Mouse (Mus musculus): ENCODE data around the gene Gm49345. TPM values are rescaled to one million over a fixed set of nuclear protein-coding genes. Genes with fewer than 3 reads are reported as not detected.

The Gm49345 gene
- 1 to 10 TPM; 1.3 to 3.7 TPM for total RNA-seq (2021)
- long read RNA-seq = 0 reads

- peak; percentile 82 to 94 for DNase-seq (ENCODE audit: low spot score in 2 of 2)
Observed at GRCm38 (mm10) chr13:67637294-67638007, at the start of gene Gm49345, which contains the start of gene Zfp729a. Gene Gm49345, minus strand, starts transcription at chr13:67637769. Gene Zfp729a, minus strand, starts transcription at chr13:67637791.

DNA sequence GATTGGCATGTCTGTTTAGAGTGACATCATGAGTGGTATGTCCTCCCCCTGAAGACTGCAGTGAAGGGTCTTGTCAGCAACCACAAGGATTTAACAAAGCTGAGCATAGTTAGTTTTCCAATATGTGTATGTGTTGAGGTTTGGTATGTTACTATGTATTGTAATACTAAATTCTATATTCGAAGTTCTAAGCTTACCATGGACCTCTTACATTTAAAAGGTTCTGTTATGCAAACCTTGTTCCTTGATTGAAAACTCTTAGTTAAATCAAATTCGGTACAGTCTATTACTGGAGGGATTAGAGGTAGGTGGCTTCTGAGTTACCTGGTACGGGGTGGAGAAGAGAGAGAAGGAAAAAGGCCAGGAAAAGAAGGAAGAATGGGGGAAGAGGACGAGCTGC is 49.4 kb upstream of the Gm49345 start, which contains the start of gene Zfp738:
TSS of gene Zfp738 (minus strand) at position 101 of the 400 bp plus-strand sequence.
- no peak for DNase-seq (ENCODE audit: low spot score in 2 of 2)

GRCm38 (mm10) chr13:67683841-67684240 is 46.3 kb upstream of the Gm49345 start:
- peak in 1 of 2 experiments; percentile 3 for DNase-seq (ENCODE audit: low spot score in 2 of 2)

GRCm38 (mm10) chr13:67682959-67683735 is 45.6 kb upstream of the Gm49345 start:
- peak; percentile 82 to 94 for DNase-seq (ENCODE audit: low spot score in 2 of 2)

- DNase-seq (ENCODE audit: low spot score in 2 of 2) = no peak
Observed at GRCm38 (mm10) chr13:67674902-67675301, 37.3 kb upstream of the Gm49345 start.

- no peak for DNase-seq (ENCODE audit: low spot score in 2 of 2)
Observed at GRCm38 (mm10) chr13:67652496-67652895, 14.9 kb upstream of the Gm49345 start.

DNA sequence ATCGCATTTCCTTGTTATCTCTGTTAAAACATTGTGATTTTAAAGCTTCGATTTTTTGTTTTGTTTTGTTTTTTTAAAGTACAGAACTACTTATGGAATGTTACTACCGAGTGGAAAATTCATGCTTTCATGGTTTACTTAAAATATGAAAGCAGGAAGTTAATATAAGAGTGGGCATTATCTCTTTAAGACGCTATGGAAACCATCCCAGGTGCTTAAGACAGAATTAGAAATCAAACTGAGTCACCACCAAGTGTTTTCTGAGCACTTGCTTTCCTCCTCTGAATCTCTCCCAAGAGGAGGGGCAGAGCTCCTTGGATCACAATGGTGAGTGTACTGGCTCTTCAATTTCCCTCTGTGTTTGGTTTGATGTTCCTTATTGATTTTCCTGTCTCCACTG is 27.5 kb downstream of the Gm49345 start:
- peak in 1 of 2 experiments; percentile 2 for DNase-seq (ENCODE audit: low spot score in 2 of 2)

DNA sequence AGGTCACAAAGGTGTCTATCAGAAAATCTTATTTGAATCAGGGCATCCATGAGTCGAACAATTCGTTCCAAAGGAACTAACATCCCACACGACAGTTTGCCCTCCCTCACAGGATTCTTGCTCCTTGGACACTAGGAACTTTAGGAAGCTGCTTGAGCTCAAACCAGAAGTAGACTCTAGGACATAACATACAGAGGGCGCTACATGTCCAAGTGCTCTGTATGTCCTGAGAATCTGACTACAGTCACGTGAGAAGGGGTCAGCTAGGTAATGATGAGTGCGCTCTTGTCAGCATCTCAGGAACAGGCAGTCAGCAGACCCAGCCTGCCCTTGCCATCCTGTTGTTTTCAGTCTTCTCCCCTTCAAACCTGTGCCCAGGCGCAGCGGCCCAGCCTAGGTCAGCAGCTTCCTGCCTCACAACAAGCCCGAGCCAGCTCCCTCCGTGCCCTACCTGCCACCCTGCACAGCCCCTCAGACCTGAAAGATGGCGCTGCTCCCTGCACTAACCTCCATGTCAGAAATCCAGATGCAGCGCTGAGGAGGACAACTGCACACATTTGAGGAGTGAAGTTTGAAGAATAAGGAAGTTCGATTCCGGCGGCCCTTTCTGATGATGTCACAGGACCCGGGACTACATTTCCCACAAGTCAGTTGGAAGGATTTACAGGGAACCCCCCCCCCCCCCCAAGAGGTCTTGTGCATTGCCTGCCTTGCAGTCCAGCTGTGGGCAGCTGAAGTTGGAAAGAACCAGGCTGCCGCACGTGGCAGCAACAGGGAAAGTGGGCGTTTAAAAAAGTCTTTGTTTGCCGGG is 28.3 kb downstream of the Gm49345 start, which contains the start of gene Zfp729b:
TSS of gene Zfp729b (minus strand) at position 642 of the 811 bp plus-strand sequence.
- DNase-seq (ENCODE audit: low spot score in 2 of 2) = peak; percentile 80 to 95

DNA sequence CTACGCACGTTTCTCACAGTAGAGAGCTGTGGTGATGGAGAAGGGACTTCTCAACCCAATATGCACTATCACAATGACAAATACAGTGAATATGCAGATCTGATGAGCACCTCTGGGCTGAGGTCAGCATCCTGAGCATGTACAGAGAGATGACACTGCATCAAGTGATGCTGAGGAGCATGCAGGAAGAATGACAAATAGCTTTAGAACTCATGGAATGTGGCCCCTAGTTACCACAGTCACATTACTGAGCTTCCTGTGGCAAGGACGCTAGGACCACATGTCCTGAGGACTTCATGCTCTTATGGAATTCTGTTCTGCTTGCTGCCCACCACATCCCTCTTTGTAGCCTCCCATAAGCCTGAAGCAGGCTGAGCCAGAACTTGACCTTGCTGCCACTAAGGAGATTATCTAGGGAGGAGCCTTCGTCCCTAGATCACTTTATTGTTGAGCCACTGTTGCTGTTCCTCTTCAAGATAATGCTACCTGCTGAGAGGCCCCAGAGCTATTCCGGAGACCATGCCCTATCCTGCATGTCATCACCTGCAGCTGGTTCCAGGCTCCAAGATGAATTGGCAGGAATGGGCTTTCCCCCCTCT is 64.9 kb downstream of the Gm49345 start:
- no peak for DNase-seq (ENCODE audit: low spot score in 2 of 2)

DNA sequence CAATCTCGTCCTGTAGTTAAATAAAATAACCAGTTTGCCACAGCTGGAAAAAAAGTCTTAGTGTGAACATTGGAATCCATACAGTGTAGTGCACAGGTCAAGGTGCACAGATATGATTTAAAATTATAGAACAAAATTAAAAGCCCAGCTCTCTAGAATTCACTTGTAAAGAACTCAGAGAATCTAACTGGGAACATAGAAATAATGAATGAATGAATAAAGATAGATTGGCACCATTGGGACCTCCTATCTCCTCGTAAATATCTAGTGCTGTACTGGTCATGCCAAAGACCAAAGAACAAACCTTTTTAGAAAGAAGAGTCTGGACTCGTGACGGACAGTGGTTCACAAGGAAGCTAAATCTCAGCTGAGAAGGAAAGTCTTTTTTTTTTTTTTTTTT is 83.8 kb downstream of the Gm49345 start, which contains the start of gene Zfp748:
TSS of gene Zfp748 (minus strand) at position 101 of the 400 bp plus-strand sequence.
- DNase-seq (ENCODE audit: low spot score in 2 of 2) = no peak

- DNase-seq (ENCODE audit: low spot score in 2 of 2) = peak; percentile 86 to 93
Observed at GRCm38 (mm10) chr13:67552505-67553346, 84.8 kb downstream of the Gm49345 start.

GRCm38 (mm10) chr13:67545941-67546340 is 91.6 kb downstream of the Gm49345 start:
- DNase-seq (ENCODE audit: low spot score in 2 of 2) = no peak

Other genes with a start within 250 kb of the Gm49345 start
- 1 to 10 TPM; 2.2 to 4.7 TPM for gene Zfp429, start 237.9 kb downstream of the Gm49345 start, total RNA-seq (2021)
- gene Zfp459, start 216.4 kb downstream of the Gm49345 start, total RNA-seq (2021) = 1 to 10 TPM; 1.4 to 2.8 TPM
- 10 to 100 TPM; 13.2 to 14.5 TPM for gene Zfp874a, start 186.1 kb downstream of the Gm49345 start, total RNA-seq (2021)
- gene Zfp874b, start 153.5 kb downstream of the Gm49345 start, total RNA-seq (2021) = 10 to 100 TPM; 14.8 to 19.0 TPM
- 1 to 10 TPM; 8.6 to 9.9 TPM for gene Zfp58, start 137.2 kb downstream of the Gm49345 start, total RNA-seq (2021)
- gene Gm26965, start 111.6 kb downstream of the Gm49345 start, total RNA-seq (2021) = under 1 TPM in 1 of 2 experiments, not detected in 1; 0.81 TPM
- gene Zfp87, start 111.6 kb downstream of the Gm49345 start, total RNA-seq (2021) = 10 to 100 TPM; 18.7 to 20.7 TPM
- 10 to 100 TPM in 1 of 2 experiments, 1 to 10 TPM in 1; 9.5 to 11.0 TPM for gene Zfp748, start 83.9 kb downstream of the Gm49345 start, total RNA-seq (2021)
- 1 to 10 TPM; 7.7 to 8.1 TPM for gene Zfp729b, start 28.1 kb downstream of the Gm49345 start, total RNA-seq (2021)
- gene Zfp729a, start within 50 bp of the Gm49345 start, total RNA-seq (2021) = 1 to 10 TPM; 9.1 to 10.0 TPM
- 10 to 100 TPM; 20.9 to 21.8 TPM for gene Zfp738, start 49.3 kb upstream of the Gm49345 start, total RNA-seq (2021)
- 10 to 100 TPM; 13.8 to 14.7 TPM for gene Zfp65, start 91.4 kb upstream of the Gm49345 start, total RNA-seq (2021)
- 1 to 10 TPM; 7.0 to 7.8 TPM for gene Zfp85, start 117.5 kb upstream of the Gm49345 start, total RNA-seq (2021)
- gene Zfp493, start 141.9 kb upstream of the Gm49345 start, total RNA-seq (2021) = 1 to 10 TPM; 4.0 to 4.5 TPM
- 1 to 10 TPM; 7.8 to 8.3 TPM for gene Zfp273, start 176.0 kb upstream of the Gm49345 start, total RNA-seq (2021)
- 1 to 10 TPM; 7.6 to 9.3 TPM for gene Gm10037, start 193.3 kb upstream of the Gm49345 start, total RNA-seq (2021)
- gene BC048507, start 225.6 kb upstream of the Gm49345 start, total RNA-seq (2021) = not detected

Data from layer of hippocampus, adult 18-20 months (tissue).